Mouse (Mus musculus) frontal cortex, adult (tissue): ENCODE measurements around the gene Olfr707.
"Not testable (repeated sequence)": the region's sequence is repeated elsewhere in the genome, so short reads cannot be mapped to it uniquely, and the experiment has no call there.

Source experiments
- ATAC-seq: cut with Nextera tagmentation; 2 replicates; pipeline ENCODE4 v1.9.2; 2017; ENCODE audit warnings: mild to moderate bottlenecking, moderate library complexity, mixed read lengths; ENCODE audit not compliant: low TSS enrichment

Gene Olfr707

GRCm38 (mm10) chr7:106901141-106901540 is at the start of gene Olfr707:
Gene Olfr707 (minus strand): TSS chr7:106901241.
- ATAC-seq: not testable (repeated sequence)

DNA sequence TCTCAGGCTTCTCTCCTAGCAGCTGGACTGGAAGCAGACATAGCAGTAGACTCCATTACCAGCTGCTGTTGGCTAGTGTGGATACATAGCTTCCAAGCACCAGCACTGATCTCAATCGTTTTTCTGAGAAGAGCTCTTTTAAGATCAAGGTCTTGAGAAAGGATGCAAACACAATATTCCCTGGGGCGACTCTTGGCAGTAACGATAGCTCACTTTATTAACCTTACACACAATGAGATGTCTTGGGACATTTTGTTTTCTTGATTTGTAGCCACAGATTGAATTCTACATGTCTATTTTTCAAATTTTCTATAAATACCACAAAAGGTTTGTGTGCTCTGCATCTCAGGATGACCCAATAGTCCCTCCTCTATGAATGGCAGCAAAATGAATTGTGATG is 47.2 kb upstream of the Olfr707 start, which contains the start of gene Olfr710:
Gene Olfr710 (minus strand): TSS at position 101 of the 400 bp plus-strand sequence.
- ATAC-seq: no peak

DNA sequence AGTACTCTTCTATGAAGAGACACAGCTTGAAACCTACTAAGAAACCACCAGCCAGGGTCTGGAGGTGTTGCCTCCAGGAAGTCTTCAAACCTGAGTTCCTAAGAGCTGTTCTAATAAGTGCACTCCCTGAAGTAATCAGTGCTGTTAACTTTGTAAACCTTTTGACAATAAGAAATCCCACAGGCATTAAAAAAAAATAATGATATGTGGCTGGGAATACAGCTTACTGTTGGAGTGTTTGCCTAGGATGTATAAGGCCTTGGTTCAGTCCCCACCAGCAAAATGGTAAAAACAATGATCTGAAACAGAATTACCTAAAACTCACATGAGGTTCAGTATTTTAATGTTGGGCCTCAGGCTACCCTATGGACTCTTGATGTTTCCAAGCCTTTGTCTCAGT is 31.1 kb upstream of the Olfr707 start, which contains the start of gene Olfr709-ps1:
Gene Olfr709-ps1 (minus strand): TSS at position 101 of the 400 bp plus-strand sequence.
- no peak for ATAC-seq

DNA sequence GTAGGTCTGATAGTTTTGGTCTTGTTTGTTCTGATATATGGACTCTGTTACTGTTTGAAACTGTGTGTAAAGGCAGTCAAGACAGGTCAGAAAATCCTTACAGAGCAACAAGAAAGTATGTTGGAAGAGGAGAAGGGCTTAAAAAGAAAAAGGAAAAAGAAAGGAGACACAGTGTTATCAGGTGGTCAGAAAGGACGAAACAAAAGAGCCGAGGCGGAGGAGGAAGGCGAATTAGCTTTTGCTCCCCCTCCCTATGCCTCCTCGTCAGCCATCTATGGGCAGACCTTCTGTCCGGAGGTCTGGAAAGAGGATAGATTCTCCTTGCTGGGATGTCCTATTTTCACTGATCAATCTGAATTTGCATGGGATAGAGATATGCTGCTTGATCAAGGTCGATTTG is 19.9 kb upstream of the Olfr707 start:
- ATAC-seq: not testable (repeated sequence)

DNA sequence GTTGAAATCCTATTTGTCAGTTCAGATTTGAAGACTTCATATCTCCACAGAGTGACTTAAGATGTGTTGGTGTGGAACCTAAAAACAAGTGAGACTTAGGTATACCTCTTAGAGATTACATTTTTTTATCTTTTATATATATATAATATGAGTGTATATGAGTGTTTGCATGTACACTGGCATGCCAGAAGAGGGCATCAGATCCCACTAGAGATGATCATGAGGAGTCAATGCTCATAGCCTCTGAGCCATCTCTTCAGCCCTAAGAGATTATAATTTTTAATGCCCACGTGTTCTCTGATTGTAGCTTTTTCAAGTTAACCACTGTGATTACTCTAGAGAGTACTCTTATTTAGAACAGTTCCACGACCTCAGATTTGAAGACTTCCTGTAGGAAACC is 6.6 kb upstream of the Olfr707 start, which contains the start of gene Olfr1532-ps1:
Gene Olfr1532-ps1 (plus strand): TSS at position 326 of the 400 bp plus-strand sequence.
- no peak for ATAC-seq

- no peak for ATAC-seq
These were observed 13.0 kb downstream of the Olfr707 start, which contains the start of gene Olfr706 for GRCm38 (mm10) chr7:106888062-106888461. Gene Olfr706 (minus strand): TSS chr7:106888162.

GRCm38 (mm10) chr7:106876791-106877190 is 24.2 kb downstream of the Olfr707 start, which contains the start of gene Olfr705:
Gene Olfr705 (minus strand): TSS chr7:106876891.
- no peak for ATAC-seq

DNA sequence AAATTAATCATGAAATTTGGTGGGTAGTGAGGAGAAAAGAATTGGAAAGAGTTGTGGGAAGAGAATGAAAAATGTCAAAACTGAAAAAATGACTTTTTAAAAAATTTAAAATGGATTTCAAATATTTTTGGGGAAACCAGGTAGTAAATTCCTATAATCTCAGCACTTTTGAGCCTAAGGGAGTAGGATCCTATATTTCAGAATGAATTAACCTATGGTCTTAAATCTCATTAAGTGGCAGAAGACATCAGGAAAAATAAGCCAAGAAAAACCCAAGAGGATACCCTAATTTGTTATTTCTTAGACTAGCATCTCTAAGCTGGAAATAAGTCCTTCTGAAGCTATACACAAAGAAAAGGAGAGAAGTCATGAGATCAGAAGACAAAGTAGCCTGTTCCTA is 38.2 kb downstream of the Olfr707 start, which contains the start of gene Olfr704:
Gene Olfr704 (plus strand): TSS at position 301 of the 400 bp plus-strand sequence.
- ATAC-seq: no peak

DNA sequence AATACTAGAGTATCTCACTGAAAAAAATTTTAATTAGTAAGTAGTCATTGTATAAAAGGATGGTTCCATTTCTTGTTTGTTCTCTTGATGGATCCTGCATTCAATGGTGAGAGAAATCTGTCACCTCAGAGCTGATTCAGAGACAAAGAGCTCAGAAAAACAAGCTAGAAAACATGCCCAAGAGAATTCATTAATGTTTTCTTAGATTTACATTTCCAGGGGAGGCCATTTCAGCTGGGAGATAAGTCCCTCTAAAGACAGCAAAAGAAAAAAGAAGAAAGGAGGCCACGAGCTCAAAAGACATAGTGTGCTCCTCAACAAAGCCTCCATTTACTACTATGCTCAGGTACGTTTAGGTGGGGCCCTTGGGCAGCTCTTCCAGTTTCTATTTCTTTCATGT is 58.0 kb downstream of the Olfr707 start, which contains the start of gene Olfr703:
Gene Olfr703 (plus strand): TSS at position 301 of the 400 bp plus-strand sequence.
- no peak for ATAC-seq
